Mouse (Mus musculus): ENCODE measurements at regions not wholly inside any gene's neighbourhood (a gene's known extent, or its start where the extent isn't known, plus 50 kb on each side); places are given as distances from the start of the nearest gene placed in this dataset.

GRCm38 (mm10) chr16:62208191-62208590 is 578.4 kb downstream of the Nsun3 start:
- DNase-seq (ENCODE audit: low read depth, low spot score): peak; percentile 40

GRCm38 (mm10) chr16:62182988-62183387 is 603.6 kb downstream of the Nsun3 start:
- DNase-seq (ENCODE audit: low read depth, low spot score): no peak

All from forelimb bud, embryonic 11.5 days (tissue).